Mouse (Mus musculus): ENCODE results near the gene Prdm10. TPM values are rescaled to one million over a fixed set of nuclear protein-coding genes. Genes with fewer than 3 reads are reported as not detected.

The Prdm10 gene
- 12.8 and 13.9 TPM in 2 replicates for total RNA-seq (2014; rRNA removed)
- 4.2 and 4.8 TPM in 2 replicates for polyA plus RNA-seq (2015; fragmentation: Nextera tagmentation; extraction: Ambion mirVana)

DNA sequence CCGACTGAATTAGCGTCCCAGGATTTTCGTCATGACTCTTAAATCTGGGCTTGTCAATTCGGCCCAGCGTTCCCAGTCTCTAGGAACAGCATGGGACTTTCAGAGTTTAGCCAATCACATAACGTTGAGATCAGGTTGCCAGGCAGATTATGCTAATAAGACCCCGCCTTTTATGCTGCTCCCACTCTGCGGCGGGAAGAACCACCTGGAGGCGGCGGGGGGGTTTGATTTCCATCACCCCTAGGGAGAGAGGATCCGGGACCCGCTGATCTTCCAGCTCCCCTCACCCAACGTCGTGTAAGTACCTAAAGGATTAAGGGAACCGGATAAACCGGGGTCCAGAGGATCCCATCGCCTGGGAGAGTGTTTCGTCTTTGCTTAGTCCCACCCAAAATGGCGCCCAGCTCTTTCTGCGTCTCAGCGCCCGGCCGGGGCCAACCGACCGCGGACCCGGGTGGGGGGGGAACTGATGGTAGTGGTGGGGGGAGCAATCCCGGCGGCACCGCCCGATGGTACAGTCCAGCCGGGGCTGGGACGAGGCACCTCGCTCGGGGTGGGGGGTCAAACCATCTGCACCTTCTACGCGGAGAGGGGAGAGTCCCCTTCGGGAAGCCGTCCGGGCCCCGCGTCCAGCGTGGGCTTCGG is at the start of gene Prdm10:
Gene Prdm10 (plus strand): TSS at position 173 of the 645 bp plus-strand sequence.
- 1% methylated on average over 38 of the region's 45 CpGs for WGBS
- Histone ChIP-seq H3K27ac (peak within 1 kb of the TSS; percentile 100), H3K4me1 (ENCODE audit: insufficient read depth, low read length) (peaks cover 13% of the 10 kb centered on the region), H3K27me3 (ENCODE audit: insufficient read depth, low read length) (no peaks in the 10 kb centered on the region), H3K4me3 (ENCODE audit: low read length) (peak within 1 kb of the TSS; percentile 85), H3K9ac (replicated peaks; ENCODE audit: low read length) (peak within 1 kb of the TSS; percentile 99), H3K36me3 (ENCODE audit: insufficient read depth, low read length) (no peaks in the 10 kb centered on the region), H3K9me3 (ENCODE audit: low read length) (no peaks in the 10 kb centered on the region), H3K4me2 (ENCODE audit: low read depth, low read length) (peak within 1 kb of the TSS; percentile 80)
- DNase-seq (ENCODE audit: low spot score): peak; percentile 99
- ATAC-seq: peak; percentile 96
- no peak for TF ChIP-seq CTCF (IDR thresholded peaks at IDR 0.05; ENCODE audit: low read depth)

DNA sequence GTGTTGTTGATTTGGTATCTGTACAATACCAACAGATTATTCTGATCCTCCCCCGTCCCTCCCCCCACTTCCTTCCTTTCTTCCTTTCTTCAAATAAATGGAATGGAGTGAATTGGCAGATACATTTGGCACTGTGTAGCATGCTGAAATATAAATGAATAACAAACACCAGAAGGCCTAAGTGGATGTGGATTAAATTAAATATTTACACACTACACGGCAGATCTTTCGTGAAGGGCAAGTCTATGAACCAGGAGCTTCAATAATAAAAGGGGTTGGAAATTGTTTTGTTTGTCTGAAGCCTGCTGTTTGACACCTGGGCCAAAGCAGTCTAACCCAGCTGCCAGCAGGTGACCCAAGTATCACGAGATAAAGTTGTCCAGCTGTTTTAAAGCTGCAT is 45.3 kb upstream of the Prdm10 start:
- Histone ChIP-seq H3K4me2 (ENCODE audit: low read depth, low read length) (no peak overlapping the region), H3K4me3 (ENCODE audit: low read length) (no peak overlapping the region), H3K9ac (replicated peaks; ENCODE audit: low read length) (no peak overlapping the region), H3K27me3 (ENCODE audit: insufficient read depth, low read length) (no peaks in the 10 kb centered on the region), H3K9me3 (ENCODE audit: low read length) (no peaks in the 10 kb centered on the region), H3K27ac (no peak overlapping the region), H3K4me1 (ENCODE audit: insufficient read depth, low read length) (no peaks in the 10 kb centered on the region), H3K36me3 (ENCODE audit: insufficient read depth, low read length) (no peaks in the 10 kb centered on the region)
- DNase-seq (ENCODE audit: low spot score) (no peak), ATAC-seq (no peak)
- 55% methylated on average over 4 of the region's 4 CpGs for WGBS
- no peak for TF ChIP-seq CTCF (IDR thresholded peaks at IDR 0.05; ENCODE audit: low read depth)

DNA sequence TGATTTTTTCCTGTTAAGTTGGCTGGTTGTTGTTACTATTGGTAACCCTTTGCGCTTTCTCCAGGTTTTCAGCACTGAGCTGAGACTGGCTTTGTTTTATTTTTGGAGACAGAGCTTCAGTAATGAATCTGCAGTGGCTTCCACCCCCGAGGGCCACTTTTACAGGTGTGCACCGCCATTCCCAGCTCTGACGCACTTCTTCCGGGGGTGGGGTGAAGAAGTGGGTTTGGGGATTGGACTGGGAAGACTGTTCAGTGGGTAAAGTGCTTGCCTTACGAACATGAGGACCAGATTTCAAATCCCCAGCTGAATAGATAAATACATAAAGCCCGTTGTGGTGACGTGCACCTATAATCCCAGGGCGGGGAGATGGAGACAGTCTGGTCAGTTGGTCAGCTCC is 44.8 kb upstream of the Prdm10 start:
- Histone ChIP-seq H3K9ac (replicated peaks; ENCODE audit: low read length) (no peak overlapping the region), H3K36me3 (ENCODE audit: insufficient read depth, low read length) (no peaks in the 10 kb centered on the region), H3K4me1 (ENCODE audit: insufficient read depth, low read length) (no peaks in the 10 kb centered on the region), H3K4me3 (ENCODE audit: low read length) (no peak overlapping the region), H3K9me3 (ENCODE audit: low read length) (no peaks in the 10 kb centered on the region), H3K27ac (no peak overlapping the region), H3K4me2 (ENCODE audit: low read depth, low read length) (no peak overlapping the region), H3K27me3 (ENCODE audit: insufficient read depth, low read length) (no peaks in the 10 kb centered on the region)
- no peak for TF ChIP-seq CTCF (IDR thresholded peaks at IDR 0.05; ENCODE audit: low read depth)
- WGBS: 83% methylated on average over 9 of the region's 9 CpGs
- ATAC-seq: no peak
- DNase-seq (ENCODE audit: low spot score): no peak

DNA sequence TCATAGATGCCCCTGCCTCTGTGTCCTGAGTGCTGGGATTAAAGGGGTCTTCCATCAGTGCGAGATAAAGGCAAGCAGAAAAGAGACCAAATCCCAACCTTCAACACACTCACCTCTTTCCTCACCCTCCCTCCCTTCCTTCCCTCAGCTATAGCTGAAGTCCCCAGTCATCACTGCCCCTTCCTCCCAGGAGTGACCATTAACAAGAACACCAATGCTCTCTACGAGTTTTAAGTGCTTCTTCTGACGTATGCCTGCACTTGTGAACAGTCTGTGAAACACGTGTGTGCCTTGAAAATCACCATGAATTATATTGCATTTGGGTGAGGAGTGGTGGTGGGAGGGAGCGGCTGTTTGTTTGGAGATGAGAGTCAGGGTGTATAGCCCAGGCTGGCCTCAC is 44.3 kb upstream of the Prdm10 start:
- Histone ChIP-seq H3K4me3 (ENCODE audit: low read length) (no peak overlapping the region), H3K27me3 (ENCODE audit: insufficient read depth, low read length) (no peaks in the 10 kb centered on the region), H3K4me2 (ENCODE audit: low read depth, low read length) (no peak overlapping the region), H3K27ac (no peak overlapping the region), H3K9me3 (ENCODE audit: low read length) (no peaks in the 10 kb centered on the region), H3K9ac (replicated peaks; ENCODE audit: low read length) (no peak overlapping the region), H3K4me1 (ENCODE audit: insufficient read depth, low read length) (no peaks in the 10 kb centered on the region), H3K36me3 (ENCODE audit: insufficient read depth, low read length) (no peaks in the 10 kb centered on the region)
- TF ChIP-seq CTCF (IDR thresholded peaks at IDR 0.05; ENCODE audit: low read depth): no peak
- DNase-seq (ENCODE audit: low spot score) (no peak), ATAC-seq (no peak)
- 81% methylated on average over 5 of the region's 5 CpGs for WGBS

DNA sequence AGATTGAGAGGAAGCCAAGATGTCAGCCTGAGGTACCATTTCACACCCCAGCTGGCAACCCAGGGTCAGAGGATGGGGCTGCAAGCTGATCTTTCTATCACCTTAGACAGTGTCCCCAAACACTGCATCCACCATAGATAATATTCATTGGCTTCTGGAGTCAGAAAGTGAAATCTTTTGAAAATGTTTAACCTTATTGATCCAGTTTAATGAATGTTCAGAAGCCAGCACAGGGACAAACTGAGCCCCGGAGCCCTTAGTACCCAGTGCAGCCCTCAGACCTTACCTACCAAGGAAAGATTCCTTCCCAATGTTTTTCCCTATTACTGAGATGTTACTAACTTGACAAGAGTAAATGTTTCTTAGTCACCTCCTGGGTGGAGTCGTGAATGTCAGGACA is 41.8 kb upstream of the Prdm10 start:
- DNase-seq (ENCODE audit: low spot score): no peak
- no peaks in the 10 kb centered on the region for H3K4me1 ChIP-seq (ENCODE audit: insufficient read depth, low read length)
- H3K27me3 ChIP-seq (ENCODE audit: insufficient read depth, low read length): no peaks in the 10 kb centered on the region
- no peak overlapping the region for H3K4me2 ChIP-seq (ENCODE audit: low read depth, low read length)
- H3K36me3 ChIP-seq (ENCODE audit: insufficient read depth, low read length): no peaks in the 10 kb centered on the region
- WGBS: 82% methylated on average over 2 of the region's 2 CpGs
- H3K9ac ChIP-seq (replicated peaks; ENCODE audit: low read length): no peak overlapping the region
- ATAC-seq: no peak
- no peaks in the 10 kb centered on the region for H3K9me3 ChIP-seq (ENCODE audit: low read length)
- no peak for TF ChIP-seq CTCF (IDR thresholded peaks at IDR 0.05; ENCODE audit: low read depth)
- H3K27ac ChIP-seq: no peak overlapping the region
- H3K4me3 ChIP-seq (ENCODE audit: low read length): no peak overlapping the region

DNA sequence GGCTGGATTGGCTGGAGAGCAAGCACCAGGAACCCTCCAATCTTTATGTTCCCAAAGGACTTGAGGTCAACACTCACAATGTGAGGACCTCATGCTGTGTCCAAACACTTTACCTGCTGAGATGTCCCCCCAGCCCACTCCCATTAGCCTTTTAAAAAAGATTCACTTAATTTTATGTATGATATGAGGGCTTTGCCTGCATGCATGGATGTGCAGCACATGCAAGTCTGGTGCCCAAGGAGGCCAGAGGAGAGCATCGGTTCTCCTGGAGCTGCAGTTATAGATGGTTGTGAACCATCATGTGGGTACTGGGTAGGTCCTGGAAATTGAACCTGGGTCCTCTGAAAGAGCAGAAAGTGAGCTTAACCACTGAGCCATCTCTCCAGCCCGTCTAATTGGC is 40.8 kb upstream of the Prdm10 start:
- no peaks in the 10 kb centered on the region for H3K27me3 ChIP-seq (ENCODE audit: insufficient read depth, low read length)
- no peak overlapping the region for H3K4me3 ChIP-seq (ENCODE audit: low read length)
- no peak overlapping the region for H3K9ac ChIP-seq (replicated peaks; ENCODE audit: low read length)
- no peaks in the 10 kb centered on the region for H3K4me1 ChIP-seq (ENCODE audit: insufficient read depth, low read length)
- H3K9me3 ChIP-seq (ENCODE audit: low read length): no peaks in the 10 kb centered on the region
- no peak overlapping the region for H3K4me2 ChIP-seq (ENCODE audit: low read depth, low read length)
- no peaks in the 10 kb centered on the region for H3K36me3 ChIP-seq (ENCODE audit: insufficient read depth, low read length)
- H3K27ac ChIP-seq: no peak overlapping the region
- no peak for ATAC-seq
- TF ChIP-seq CTCF (IDR thresholded peaks at IDR 0.05; ENCODE audit: low read depth): no peak
- WGBS: 89% methylated on average over 2 of the region's 2 CpGs
- DNase-seq (ENCODE audit: low spot score): no peak

DNA sequence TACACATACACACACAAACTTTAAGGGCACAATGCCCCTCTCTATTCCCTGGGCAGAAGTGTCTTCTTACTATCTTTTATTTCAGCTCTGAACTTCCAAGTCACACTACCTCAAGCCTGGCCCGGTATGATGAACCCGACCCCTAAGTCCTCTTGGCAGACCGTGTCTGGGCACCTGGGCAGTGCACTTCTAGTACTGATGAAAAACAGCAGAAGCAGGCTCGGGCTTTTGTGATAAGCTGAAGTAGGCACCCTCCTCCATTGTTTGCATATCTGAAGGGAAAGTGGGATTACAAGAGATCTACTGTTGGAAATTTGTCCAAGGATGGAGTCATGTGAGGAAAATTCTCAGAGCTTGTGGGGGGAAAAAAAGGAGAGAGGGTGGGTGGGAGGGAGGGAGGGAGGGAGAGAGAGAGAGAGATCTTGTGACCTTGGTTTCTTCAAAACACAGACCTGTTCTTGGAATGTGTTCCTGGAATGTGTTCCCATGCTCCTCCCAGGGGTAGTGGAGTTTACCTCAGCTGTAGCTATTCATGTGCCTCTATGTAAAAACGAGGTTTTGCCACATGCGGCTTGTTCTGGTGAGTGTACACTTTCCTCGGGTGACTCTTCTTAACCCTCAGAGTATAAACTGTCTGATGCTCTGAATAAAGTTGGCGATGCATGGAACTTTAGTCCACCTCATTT is 39.7 kb upstream of the Prdm10 start:
- 86% methylated on average over 8 of the region's 8 CpGs for WGBS
- TF ChIP-seq CTCF (IDR thresholded peaks at IDR 0.05; ENCODE audit: low read depth): no peak

More for the DNA sequence above, 39.7 kb upstream of the Prdm10 start:
- DNase-seq (ENCODE audit: low spot score) (no peak), ATAC-seq (no peak)
- H3K27me3 ChIP-seq (ENCODE audit: insufficient read depth, low read length): no peaks in the 10 kb centered on the region
- no peaks in the 10 kb centered on the region for H3K4me1 ChIP-seq (ENCODE audit: insufficient read depth, low read length)
- no peak overlapping the region for H3K4me2 ChIP-seq (ENCODE audit: low read depth, low read length)
- H3K9me3 ChIP-seq (ENCODE audit: low read length): no peaks in the 10 kb centered on the region
- no peak overlapping the region for H3K27ac ChIP-seq
- no peak overlapping the region for H3K4me3 ChIP-seq (ENCODE audit: low read length)
- H3K9ac ChIP-seq (replicated peaks; ENCODE audit: low read length): no peak overlapping the region
- H3K36me3 ChIP-seq (ENCODE audit: insufficient read depth, low read length): no peaks in the 10 kb centered on the region
